Mouse (Mus musculus) urinary bladder, adult 2 months (tissue): ENCODE data around the gene Sec22c. TPM values are rescaled to one million over a fixed set of nuclear protein-coding genes. Genes with fewer than 3 reads are reported as not detected.

Source experiments
- DNase-seq: peaks from one replicate; pipeline ENCODE4 v3.0.0; 2022; ENCODE audit warnings: low spot score
- polyA plus RNA-seq: library from polyadenylated mRNA; depleted of rRNA; stranded (reverse); fragments of >200 nt; gene quantifications from 2 replicates; pipeline ENCODE4 v1.2.3, GENCODE M21; 2012

Sec22c gene
- polyA plus RNA-seq, 1 experiment: 4.3 TPM

GRCm38 (mm10) chr9:121694736-121695135 lies 10.6 kb downstream of the Sec22c start:
- no peak for DNase-seq

GRCm38 (mm10) chr9:121690734-121691133 lies 14.6 kb downstream of the Sec22c start:
- no peak for DNase-seq

DNA sequence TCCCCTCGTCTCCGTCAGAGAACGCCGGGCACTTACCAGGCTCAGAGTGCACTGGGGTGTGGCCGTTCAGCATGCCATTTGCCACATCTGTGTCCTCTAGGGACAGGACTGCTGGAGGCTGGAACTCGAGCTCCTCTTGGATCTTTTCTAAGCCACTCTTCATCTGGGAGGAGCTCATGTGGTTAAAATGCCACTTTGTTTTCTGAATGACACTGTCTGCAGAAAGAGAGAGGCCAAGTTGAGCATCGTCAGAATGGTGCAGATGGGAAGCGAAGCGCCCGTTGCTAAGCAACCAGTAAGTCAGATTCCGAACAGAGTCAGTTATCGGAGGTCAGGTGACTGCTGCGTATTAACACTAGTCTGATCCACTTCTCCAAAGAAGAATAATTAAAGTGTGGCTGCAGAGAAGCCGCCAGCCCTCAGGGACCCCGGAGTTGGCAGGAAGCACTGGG lies 15.1 kb downstream of the Sec22c start:
- DNase-seq: no peak

DNA sequence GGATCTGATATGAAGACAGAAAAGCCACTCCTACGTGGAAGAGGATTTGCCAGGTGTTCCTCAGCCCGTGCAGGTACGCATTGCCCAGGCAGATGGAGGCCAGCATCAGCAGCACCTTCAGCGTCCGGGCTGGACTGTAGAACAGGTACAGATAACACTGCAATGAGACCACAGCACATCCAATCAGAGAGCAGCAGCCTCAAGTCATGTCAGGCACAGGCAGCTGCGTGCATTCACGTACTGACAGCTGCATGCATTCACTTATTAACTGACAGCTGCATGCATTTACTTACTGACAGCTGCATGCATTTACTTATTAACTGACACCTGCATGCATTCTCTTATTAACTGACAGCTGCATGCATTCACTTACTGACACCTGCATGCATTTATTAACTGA lies 20.6 kb downstream of the Sec22c start:
- no peak for DNase-seq

DNA sequence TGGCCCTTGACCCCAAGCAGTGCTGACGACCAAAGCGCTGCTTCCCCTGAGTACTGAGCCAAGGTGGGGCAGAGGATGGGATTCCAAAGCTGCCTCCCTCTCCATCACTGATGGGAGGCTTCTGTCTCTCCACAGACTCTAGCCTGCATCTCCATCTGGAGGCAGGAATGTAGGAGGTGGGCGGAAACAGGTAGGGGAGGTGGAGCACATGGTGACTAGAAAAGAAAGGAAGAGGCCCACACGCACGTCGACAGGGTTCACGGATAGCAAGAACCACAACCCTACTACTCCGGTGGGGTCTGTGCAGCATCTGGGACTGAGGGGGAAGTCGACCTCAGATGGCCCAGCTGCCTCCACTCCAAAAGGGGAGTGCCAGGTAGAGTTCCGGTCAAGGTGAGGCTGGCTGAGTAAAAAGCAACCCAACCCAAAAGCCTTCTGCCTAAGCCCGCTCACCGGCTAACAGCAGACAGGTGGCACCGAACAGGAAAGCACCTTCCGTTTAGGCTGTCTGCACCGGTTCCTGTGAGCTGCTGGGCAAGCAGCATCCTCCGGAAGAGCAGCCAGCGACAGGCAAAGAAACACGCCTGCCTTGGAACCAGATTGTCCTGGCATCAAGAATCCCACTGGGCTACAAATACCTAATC lies 23.1 kb downstream of the Sec22c start:
- no peak for DNase-seq

DNA sequence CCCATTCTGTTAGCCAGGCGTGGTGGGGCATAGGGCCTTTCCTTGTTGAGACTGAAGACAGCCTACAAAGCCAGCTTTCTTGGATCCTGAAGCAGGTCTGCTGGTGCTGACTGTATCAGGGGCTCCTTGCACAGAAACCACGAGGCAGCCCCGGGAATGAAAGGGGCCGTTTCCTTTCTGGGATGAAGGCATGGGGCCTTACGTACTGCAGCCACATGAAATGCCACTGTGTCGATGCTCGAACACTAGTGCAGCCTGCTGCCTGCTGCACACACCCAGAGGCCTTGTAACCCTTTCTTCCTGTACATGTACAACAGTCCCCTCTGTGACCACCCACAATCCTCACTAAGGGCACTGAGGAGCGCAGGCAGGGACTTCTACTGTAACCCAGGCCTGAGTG lies 24.1 kb downstream of the Sec22c start:
- DNase-seq: no peak

DNA sequence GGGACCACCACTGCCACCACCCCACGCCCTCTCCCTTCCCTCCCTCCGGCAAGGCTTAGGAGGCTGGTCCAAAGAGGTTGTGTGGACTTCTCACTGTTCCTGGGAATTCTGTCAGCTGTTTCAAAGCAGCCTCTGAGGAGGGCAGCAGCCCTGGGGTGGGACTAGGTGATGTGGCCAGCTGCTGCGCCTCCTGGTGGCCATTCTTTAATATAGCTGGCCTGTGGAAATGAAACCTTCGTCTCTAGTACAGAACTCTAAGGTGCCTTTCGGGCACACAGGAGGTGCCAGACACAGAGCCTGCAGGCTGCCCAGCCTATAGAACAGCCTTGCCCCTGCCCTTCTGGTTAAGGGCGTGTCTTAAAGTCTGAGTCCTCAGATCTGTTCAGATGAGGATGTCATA lies 25.7 kb downstream of the Sec22c start:
- DNase-seq: no peak

DNA sequence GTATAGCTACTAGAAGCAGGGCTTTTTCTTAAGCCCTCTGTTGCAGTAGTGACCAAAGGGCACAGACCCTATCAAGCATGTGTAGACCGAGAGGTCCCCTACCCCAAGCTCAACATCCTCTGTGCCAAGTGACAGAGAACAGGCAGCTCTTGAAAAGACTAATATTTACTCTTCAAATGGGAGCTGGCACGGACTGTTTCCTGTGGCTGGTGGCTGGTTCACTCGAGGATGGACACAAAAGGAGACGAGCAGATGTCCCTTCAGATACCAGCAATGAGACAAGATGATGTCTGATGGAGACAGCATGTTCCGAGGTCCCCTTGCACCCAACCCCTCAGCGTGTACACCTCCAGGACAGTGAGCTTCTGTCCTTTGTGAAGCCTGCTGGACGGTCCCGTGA lies 27.8 kb downstream of the Sec22c start:
- no peak for DNase-seq

DNA sequence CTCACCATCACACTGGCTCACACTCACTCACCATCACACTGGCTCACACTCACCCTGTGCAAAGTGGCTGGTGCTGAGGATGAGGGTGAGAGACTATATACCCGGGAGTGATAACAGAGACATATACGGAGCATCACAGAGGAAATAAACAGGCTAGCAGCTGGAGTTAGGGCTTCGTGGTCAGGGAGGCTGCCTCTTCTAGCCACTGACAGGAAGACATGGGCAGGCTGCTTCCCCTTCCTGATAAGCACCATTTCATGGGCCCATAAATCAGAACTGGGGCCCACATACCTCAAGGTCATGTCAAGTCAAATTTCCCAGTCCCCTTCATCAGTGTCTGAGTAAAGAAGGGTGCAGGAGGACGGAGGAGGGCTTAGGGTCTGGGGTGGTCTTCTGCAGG lies 28.2 kb downstream of the Sec22c start:
- no peak for DNase-seq

DNA sequence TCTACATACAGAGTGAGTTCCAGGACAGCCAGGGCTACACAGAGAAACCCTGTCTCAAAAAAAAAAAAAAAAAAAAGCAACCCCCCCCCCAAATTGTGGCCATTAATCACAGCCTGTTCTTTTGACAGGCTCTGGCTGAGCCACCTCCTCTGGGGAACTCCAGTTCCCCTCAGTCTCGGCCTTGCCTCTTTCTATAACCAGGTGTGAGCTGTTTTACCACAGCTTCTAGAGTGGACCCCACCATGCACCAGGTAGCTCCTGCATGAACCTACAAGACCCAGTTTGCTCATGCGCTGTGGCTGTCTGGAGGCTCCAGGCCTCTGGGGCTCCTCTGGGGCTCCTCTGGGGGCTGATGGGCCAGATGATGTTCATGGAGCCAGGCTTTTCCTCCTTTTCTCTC lies 29.7 kb downstream of the Sec22c start:
- no peak for DNase-seq

DNA sequence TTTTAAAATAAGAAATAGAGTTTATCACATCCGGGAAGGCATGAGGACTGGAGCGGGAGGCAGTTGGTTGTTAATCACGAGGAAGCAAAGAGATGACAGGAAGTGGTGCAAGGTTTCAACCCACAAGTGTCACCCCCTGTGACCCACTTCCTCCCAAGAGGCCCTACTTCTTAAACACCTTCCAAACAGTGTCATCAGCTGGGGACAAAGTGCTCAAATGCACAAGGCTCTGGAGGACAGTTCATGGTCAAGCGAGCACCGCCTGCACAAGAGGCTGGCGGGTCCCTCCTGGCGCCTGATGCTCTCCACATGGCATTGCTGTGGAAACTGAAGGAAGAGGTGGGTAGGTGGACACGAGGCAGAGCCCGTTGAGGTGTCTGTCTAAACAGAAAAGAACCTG lies 30.3 kb downstream of the Sec22c start:
- DNase-seq: no peak

- DNase-seq: no peak
Observed at GRCm38 (mm10) chr9:121673716-121674115, 31.6 kb downstream of the Sec22c start.

DNA sequence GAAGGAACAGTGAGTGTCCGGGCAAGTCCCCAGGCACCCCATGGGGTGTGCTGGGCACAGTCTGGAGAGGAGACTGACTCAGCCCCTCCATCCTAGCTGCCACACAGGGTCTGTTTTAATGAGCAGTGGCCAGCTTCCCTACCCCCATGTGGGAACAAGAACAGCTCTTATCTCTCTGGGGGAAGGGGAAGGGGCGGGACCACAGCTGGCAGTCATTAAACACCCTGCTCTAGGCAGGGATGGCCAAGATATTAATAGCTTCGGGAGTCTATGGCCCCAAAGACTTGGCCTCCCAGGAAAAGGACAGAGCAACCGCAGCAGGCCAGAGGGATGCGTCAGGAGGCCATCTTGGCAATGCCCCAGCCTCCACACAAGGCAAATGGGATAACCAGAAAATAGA lies 33.0 kb downstream of the Sec22c start:
- DNase-seq: no peak

DNA sequence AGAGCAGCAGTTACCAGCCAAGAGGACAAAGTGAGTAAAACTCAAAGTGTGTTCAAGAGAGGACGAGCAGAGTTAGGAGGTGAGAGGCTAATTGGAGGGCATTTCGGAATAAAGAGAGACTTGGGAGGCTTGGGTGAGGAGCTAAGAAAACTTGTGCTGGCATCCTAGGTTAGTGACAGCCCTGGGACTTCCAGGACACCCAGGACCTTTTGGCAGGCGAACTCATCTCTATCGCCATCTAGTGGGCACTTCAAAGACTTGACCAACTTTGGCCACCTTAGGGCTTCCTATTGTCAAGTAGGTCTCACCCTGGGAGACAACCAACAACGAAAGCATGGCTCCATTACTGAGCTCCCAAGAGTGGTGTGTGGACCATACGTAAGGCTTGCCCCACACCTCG lies 34.0 kb downstream of the Sec22c start:
- no peak for DNase-seq

GRCm38 (mm10) chr9:121669348-121669791 lies 35.9 kb downstream of the Sec22c start:
- DNase-seq: peak; percentile 41

DNA sequence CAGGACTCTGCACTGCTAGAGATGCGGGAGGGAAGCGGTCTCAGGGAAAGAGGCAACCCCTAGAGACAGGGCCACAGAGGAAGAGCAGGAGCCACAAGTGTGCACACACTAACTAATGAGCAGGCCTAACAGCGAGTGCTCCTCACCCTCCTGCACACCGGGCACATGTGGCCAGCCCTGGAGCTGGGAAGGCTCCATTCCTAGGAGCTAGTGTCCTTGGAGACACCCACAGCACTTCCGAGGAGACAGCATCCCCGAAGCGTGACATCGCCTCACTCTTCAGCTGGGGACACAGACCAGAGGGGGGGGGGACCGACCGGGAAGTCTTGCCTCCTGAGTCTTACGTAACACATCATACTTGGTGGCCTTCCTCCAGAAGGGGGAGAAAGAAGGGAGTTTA lies 37.5 kb downstream of the Sec22c start:
- DNase-seq: no peak

DNA sequence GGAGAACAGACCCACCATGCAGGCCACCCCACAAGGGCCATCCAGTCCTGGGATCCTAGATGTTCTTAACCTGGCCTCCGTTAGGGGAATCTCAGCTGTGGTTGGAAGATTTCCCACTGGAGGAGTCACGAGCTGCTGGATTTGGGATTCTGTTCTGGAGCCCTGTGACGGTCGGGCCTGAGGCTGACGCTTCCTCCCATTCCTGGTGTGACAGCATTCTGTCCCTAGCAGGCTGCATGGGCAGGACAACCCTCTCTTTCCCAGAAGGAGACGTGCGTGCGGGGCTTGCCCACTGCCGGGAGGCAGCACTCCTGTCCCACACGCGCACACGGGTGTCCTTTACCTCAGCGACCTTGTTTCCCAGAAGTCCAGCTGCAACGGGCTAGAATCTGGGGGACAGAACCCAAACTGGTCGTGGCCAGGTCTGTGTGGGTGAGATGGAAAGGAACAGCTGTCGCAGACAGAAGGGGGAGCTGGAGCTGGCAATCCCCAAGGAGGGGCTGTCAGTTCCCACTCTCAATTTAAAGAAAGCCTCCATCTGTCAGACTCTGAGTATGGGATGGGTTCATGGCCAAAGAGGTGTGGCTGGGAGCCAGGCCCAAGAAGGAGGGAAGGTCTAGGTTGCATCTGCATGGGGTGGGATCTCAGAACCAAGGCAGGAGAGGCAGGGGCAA lies 38.2 kb downstream of the Sec22c start:
- no peak for DNase-seq

DNA sequence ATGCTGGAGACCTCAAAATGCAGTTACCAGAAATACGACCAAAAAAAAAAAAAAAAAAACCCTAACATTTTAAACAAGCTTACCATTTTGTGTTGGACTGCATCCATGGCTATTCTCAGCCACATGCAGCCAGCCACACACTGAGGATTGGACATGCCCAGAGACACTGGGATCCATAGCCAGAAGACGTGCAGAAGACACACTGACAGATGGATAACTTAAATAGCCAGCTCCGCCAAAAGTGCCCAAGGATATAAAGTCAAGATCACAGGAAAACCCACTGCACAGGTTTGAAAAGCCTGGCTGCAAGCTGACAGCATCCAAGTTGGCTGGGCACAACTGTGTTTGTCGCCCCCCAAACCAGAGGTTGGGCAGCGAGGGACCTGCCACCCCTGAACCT lies 41.2 kb downstream of the Sec22c start:
- no peak for DNase-seq

DNA sequence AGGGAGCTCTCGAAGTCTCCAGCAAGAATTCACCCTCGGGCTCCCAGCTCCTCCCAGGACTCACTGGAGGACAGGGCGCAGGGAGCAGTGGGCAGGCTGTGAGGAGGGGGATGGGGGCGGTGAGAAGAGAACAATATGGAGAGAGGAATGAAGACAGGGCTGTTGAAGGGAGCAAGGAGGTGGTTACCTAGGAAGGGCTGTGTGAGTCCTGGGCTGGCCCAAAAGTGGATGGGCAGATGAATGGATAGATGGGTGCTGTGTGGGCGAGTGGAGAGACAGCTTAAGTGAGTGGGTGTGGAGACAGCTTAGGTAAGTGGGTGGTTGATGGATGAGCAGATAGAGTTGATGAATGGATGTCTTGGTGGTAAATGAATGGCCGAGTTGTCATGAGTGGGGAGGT lies 41.8 kb downstream of the Sec22c start:
- DNase-seq: no peak

DNA sequence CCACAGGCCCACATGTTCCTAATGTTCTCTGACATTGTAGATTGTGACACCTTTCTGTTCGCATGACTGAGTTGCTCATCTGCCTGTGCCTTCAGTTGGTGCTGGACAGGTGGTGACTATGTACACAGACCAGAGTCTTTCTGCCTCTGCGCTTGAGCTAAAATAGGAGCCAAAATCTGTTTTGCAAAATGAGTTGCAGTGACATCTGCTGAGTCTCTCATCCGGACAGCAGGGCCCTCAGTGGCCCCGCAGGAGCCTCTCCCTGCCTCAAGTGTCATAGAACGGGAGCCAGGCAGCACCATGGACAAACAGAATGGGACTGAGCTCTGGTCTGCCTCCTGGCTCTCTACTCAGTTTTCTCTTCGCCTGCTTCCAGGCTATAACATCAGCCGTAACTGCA lies 45.5 kb downstream of the Sec22c start:
- DNase-seq: no peak

GRCm38 (mm10) chr9:121658248-121658647 lies 47.0 kb downstream of the Sec22c start:
- no peak for DNase-seq

GRCm38 (mm10) chr9:121657143-121657542 lies 48.1 kb downstream of the Sec22c start:
- DNase-seq: no peak

DNA sequence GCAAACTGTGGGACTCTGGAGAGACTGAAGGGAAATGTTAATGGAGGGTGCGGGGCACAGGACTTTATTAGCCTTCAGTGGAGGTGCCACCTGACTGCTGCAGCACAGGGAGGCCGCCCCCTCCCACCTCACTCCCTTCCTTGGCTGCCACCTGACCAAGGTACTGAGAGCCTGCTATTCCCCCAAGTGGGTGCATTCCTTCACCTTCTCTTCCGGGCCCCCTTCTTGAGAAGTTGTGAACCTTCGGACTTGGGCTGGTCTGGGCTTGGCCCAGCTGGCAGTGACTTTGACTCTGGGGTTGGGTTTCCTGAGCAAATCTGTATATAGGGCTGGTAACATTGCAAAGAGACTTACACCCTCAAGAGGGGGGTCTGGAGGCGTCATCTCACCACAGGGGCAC lies 49.0 kb downstream of the Sec22c start:
- DNase-seq: no peak

DNA sequence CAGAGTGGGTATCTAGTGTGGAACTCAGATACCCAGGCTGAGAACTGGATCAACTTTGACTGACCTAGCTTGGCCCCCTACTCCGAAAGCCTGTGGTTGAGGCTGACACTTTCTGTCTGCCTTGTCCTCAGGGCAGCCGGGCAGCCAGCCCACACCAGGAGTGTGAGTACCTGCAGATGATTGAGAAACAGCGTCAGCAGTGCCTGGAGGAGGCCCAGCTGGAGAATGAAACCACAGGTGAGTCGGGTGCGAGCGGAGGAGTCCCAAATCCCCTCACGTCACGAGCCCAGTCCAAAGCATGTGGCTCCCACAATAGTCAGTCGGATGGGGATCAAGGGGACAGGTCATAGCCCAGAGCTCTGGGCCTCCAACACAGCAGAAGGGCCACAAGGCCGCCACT lies 51.6 kb downstream of the Sec22c start:
- DNase-seq: no peak
